Mouse (Mus musculus) left cerebral cortex, postnatal 14 days (tissue): ENCODE measurements at regions not wholly inside any gene's neighbourhood (a gene's known extent, or its start where the extent isn't known, plus 50 kb on each side); places are given as distances from the start of the nearest gene placed in this dataset.
"Not testable (repeated sequence)": the region's sequence is repeated elsewhere in the genome, so short reads cannot be mapped to it uniquely, and the experiment has no call there.

Experiments
- DNase-seq, 2 experiments: peaks; one replicate each; pipeline ENCODE4 v3.0.0; 2021 to 2022; ENCODE audit warnings: low spot score in 2 of 2, mixed read lengths in 1 of 2
- intact Hi-C: fragments of 180-260 bp; cut with DNase I; formaldehyde crosslinking; loops from one replicate; pipeline ENCODE4 v1.15.1; 2025

DNA sequence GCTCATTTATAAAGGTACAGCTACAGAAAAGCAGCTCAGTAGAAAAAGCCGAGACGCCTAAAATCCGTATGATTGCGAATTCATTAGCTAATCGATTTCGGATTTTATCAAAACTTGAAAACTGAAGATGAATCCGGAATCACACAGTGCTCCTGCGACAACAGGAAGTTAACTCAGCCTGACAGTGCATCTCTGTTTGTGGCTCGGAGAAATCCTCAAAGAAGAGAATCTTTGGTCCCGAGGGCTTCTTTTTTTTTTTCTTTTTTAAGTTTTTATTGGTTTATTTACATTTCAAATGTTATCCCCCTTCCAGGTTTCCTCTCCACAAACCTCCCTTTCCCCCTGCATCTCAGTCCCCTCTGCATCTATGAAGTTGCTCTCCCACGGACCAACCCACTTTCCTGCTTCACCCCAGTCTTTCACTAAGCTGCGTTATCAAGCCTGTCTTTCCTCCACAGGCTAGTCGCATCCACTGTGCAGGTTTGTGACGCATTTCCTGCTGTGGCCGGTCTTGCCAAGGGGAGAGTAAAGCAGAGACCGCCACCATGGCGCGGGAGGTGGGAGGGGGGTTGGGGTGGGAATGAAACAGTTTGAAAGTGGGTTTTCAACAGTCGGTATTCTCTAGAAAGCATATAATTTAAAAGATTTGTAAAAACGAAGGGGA lies 593.4 kb upstream of the Snrpn start:
- DNase-seq, result peak; percentile 19 to 61
- intact Hi-C loops, result not testable (repeated sequence)

DNA sequence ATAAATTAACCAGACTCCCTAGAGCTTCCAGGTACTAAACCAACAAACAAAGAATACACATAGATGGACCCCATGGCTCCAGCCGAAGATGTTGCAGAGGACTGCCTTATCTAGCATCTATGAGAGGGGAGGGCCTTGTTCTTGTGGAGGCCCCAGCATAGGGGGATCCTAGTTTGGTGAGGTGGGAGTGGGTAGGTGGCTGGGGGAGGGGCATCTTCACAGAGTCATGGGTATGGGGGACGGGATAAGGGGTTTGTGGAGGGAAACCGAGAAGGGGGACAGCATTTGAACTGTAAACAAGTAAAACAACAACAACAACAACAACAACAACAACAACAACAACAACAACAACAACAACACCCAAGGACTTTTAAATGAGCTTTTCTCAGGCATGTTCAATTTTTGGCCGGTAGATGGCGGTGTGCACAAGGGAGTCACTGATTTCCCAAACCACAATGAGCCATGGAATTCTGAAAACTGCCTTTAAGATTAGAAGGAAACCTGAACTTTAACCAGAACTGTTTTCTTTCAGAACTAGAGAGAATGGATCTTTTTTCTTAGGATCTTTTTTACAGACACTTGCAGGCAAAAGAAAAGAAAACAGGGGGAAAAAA lies 588.2 kb upstream of the Snrpn start:
- DNase-seq, result peak in 1 of 2 experiments; percentile 0
- intact Hi-C loops, result not testable (repeated sequence)
